Mouse (Mus musculus): ENCODE measurements at regions not wholly inside any gene's neighbourhood (a gene's known extent, or its start where the extent isn't known, plus 50 kb on each side); places are given as distances from the start of the nearest gene placed in this dataset.

DNA sequence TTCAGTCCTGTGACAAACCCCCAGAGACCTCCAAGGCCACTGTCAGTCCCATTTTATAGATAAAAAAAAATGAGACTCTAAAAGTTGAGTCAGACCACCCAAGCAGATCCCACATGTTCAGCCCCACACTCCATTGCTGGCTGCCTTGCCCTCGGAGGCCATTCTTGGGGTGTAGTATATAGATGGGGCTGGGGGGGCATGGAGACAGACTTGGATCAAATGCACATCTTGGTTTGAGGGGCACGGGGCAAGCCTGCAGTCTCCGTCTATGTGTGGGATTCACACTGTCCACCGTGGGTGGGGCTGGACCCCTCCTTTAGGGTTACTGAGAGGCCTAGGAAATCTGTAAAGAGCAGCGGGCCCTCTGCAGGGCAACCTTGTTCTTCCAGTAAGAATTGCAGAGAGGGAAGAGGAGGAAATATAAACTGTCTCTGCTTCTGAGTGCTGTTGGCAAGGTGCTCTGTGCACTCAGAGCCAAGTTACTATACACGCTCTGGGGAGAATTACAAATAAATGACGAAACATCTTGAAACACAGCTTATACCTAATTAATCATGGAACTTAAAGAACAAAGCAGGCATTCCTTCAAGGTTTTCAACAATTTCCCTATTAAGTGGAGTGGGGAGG is 184.4 kb upstream of the Habp2 start:
- DNase-seq (ENCODE audit: low spot score in 2 of 2) = no peak

DNA sequence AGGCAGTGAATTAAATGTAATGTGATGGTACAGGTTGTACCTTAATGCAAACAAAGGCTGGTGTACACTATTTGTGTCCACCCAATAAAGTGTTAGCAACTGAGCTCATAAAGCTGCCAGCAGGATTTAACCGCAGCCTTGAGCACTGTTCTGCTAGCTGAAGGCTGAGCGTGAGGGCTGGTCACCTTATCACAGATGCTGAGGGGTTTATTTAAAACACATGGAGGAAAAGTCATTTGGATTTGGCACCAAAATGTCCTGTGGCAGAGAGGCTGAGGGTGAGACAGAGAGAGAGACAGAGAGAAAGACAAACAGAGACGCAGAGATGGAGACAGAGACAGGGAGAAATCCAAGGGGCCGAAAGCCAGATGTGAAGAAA is 181.9 kb upstream of the Habp2 start:
- DNase-seq (ENCODE audit: low spot score in 2 of 2) = no peak

DNA sequence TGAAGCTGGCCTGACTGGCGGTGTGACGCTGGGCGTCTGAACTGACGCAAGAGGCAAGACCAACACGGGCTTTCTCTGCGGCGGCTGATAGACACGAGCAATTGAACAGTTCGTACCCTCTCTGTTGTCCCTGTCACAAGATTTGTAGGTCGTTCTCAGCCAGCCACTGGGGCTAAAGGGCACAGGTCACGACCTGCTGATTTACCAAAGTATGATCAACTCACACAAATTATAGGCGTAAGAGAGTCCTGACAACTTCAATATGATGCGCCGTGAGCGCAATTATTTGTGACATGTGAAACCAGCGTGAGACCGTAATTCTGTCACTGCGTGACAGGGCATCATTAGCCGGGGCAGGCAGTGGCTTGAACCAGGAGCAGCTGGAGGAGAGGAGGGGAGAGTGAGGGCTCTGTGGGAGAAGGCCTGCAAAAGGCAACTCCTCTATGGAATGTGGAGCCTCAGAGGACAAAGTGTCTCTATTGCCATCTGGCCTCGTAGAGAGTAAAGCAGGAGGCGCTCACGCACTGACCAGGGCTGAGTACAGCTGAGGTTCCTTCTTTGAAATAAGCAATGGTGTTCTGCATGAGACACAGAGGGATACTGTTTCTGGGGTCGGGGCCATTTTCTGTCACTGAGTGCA is 181.4 kb upstream of the Habp2 start:
- DNase-seq (ENCODE audit: low spot score in 2 of 2) = no peak

DNA sequence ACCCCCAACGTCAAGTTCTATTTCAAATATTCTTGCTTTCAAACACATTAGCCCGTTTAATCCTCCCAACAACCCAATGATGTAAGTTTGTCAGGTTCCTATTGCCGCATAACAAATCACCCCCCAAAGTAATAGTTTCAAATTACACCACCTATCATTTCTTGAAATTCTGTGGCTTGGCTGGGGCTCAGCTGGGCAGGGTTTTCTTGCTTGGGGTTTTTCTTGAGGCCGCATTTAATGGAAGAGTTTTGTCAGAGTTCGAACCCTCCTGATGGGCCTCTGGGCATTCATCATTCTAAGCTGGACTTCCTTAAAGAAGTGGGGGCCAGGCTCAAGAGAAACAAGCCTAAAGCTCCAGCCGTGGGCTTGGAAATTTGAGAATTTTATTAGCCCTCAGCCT is 178.1 kb upstream of the Habp2 start:
- no peak for DNase-seq (ENCODE audit: low spot score in 2 of 2)

DNA sequence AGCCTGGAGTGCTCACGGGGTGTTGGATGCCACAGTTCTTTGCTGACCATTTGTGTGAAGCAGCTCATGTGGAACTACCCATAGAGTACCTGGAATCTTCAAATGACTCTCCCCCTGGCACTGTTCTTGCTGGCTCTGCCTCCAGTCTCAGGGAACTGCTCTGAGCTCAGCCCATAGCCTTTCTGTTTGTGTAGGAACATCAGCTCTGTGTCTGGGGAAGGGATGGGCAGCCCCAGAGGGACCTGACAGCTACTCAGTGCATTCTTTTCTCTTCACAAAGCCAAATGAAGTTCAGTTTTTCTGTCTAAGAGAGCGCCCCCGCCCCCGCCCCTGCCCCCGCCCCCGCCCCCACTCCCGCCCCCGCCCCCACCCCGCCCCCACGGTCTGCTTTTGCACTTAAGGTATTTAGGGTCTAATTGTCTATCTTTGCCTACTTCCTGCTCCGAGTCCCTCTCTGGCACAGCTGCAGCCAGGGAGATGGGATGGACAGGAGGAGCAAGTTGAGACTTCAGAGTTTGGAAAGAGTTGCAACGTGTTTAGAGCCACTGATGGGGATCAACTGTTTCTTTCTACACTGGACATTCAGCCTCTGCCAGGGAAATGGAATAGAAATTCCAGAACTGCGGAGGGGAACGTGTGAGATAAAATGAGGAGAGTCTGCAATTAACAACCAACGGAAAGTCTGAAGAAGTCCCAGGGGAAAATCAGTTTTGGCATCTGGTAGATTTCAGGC is 171.2 kb upstream of the Habp2 start:
- DNase-seq (ENCODE audit: low spot score in 2 of 2) = no peak

DNA sequence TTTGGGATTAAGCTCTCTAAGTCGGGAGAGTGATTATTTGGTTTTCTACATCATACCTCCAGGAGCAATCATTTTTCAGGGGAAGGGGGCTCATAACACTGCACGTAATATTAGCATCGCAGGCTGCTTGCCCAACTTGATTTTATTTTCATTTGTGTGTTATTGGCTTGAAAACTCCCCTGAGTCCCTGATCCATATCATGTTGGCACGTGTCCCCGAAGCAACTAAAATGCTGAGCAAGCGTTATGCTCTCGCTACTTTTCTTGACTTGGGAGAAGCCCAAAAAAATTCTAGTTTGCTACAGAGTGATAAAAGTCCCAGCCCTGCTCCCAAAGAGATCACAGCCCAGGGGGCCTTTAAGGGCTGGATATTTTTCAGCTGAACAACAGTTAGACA is 170.7 kb upstream of the Habp2 start:
- no peak for DNase-seq (ENCODE audit: low spot score in 2 of 2)

DNA sequence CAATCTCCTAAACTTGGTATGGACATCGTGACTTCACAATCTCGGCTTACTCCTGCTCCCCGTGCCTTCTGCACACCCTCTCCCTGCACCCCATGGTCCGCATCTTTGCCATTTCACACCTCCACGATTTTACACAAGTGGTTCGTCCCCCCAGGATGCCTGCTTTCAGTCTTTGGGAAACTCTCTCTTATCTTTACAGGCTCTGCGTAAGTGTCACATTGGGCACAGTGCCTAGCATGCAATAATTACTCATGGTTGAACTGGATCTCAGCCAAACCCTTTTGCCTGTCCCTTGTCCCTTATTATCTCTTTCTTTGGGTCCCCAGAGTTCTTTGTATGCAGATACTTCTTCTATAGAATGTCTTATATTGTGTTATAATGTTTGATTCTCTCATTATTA is 166.2 kb upstream of the Habp2 start:
- DNase-seq (ENCODE audit: low spot score in 2 of 2) = no peak

DNA sequence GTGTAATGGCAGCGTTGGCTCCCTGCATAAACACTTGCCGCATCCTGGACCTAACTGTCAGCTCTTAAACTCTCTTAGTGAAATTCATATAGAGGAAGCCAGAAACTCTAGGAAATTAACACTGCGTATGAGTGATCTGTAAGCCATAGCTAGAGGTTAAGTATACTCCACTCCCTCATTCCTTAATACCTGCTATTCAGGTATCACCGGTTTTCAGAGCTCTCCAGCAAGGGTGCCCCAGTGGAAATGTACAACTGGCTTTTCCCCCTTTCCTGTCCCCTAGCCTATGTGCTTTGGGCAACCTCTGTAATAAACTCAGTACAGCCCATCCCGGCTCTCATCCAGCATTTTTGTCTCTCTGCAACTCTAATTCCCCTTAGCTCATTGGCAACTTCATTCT is 164.8 kb upstream of the Habp2 start:
- no peak for DNase-seq (ENCODE audit: low spot score in 2 of 2)

DNA sequence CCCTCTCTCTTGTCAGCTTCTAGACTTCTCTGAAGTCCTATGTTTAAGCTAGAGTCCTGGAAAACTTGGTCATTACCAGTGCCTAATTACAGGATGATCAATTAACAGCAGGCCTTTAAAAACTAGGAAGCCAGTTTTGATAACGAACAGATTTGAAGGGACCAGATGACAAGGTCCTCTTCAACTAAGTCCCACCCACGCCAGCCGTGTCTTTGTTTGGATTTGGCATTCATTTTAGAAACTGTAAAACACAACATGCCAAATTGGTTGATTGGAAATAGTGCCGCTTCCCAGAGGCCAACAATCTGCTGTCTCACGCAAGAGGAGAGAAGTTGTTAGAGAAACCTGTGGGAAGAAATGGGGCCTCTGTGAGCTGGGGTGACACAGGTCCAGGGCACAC is 155.4 kb upstream of the Habp2 start:
- no peak for DNase-seq (ENCODE audit: low spot score in 2 of 2)

DNA sequence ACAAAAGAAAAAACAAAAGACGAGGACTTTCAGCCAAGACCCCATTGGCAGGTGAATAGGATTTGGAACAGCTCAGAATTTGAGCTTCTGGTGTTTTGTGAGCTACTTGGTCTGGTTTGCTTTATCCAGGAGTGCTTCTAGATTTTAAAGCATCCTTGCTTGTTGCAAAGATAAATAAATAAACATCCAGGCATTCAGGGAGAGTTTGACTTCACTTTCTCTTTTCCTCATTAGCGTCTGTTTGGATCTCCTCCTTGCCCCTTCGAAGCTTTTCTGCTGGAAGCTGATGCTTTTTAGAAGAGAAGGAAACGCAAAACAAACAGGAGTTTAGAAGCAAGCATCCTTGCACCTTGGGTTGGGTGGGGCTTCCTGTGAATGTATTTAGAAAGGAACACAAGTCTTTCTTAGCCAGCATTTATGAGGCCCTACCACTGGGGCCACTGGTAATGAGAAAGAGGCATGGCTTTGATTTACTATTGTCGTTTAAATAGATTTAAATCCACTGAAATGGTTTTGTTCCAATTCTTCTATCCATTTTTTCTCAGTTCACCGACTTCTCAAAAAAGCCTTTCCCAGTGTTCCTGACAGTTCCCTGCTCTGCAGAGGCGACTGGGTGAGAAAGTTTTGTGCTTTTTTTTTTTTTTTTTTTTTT is 153.9 kb upstream of the Habp2 start:
- no peak for DNase-seq (ENCODE audit: low spot score in 2 of 2)

DNA sequence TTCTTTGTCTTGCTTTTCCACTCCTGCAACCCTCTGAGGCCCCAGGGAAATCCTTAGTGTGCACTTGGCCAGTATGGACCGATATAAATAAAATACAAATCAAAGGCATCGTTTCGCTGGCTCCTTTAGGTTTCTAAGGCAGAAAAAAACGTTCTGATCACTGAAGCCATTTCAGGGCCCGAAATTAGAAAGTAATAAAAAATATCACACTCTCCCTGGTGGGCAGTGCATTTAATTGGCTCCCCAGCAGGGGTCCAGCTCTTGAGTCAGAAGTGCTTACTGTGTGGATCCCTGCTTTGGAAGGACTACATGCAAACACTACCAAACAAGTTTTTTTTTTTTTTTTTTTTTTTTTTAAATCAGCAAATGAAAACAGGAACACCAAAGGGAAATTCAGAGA is 153.4 kb upstream of the Habp2 start:
- DNase-seq (ENCODE audit: low spot score in 2 of 2) = no peak

DNA sequence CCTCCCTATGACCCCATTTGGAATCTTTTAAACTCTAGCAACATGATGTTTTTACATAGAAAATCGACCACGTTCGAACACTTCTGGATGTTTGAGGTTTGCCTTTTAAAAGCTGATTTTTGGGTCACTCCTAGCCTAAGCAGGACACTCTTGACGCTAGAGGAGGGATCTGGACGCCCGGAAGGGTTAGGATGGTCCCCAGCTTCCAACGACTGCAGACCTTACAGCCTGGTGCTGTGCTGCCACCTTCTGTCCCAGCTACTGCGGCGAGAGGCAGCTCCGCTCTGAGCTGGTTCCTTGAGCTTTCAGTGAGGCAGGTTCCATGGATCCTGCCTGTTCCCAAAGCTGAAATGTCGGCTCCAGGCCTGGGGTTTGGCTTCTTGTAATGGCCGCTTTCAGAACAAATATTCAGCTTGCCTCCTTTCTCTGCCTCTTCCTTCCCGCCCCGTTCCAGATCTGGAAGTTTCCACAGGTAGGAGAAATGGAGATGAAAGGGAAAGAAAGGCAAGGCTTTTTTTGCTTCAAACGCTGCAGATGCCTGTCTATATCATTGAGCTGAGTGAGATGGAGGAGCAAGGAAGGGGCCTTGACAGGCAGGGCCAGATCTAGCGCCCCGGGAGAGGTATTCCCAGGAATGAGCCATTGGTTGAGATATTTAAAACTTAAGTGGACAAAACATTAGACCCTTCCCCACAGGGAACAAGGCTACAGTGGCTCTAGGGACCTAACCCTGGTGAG is 152.7 kb upstream of the Habp2 start:
- peak in 1 of 2 experiments; percentile 3 for DNase-seq (ENCODE audit: low spot score in 2 of 2)

DNA sequence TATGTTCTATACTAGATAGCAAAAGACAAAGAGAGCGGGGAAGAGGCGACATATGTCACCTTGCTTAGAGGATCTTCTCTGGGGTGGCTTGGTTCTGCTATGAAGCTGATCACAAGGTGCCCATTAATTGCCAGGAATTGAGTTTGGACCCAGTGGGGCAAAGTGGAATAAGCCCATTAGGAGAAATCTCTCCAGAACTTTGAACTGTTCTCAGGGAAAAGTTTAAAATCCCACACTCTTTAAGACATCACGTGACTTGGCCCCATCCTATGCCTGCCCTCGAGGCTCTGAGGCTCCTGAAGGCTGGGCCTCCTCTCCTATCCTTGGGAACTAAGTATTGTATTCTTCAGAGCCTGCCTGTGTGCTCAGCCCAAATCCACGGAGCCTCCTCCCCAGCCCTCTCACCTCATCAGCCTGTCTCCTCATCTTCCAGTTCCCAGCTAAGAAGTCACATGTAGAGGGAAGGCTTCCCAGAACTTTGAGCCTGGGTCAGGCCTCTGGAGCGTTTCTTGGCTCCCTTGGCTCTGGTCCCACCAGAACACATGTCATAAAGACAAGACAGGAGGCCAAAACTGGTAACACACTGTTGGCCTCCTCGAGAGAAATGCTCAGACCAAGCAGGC is 151.5 kb upstream of the Habp2 start:
- no peak for DNase-seq (ENCODE audit: low spot score in 2 of 2)

DNA sequence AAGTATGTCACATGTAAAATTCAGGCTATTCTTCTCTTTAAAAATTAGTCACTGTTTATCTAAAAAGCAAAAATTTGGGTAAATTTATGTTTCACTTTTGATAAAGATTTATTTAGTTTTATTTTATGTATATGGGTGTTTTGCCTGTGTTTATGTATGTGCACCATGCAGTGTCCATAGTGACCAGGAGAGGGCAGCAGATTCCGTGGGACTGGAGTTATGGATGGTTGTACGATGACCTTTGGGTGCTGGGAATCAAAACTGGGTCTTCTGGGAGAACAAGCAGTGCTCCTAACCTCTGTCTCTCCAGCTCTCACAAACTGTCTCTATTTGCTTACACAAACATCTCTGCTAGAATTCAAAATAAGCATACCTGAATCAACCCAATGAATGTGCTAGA is 146.4 kb upstream of the Habp2 start:
- no peak for DNase-seq (ENCODE audit: low spot score in 2 of 2)

DNA sequence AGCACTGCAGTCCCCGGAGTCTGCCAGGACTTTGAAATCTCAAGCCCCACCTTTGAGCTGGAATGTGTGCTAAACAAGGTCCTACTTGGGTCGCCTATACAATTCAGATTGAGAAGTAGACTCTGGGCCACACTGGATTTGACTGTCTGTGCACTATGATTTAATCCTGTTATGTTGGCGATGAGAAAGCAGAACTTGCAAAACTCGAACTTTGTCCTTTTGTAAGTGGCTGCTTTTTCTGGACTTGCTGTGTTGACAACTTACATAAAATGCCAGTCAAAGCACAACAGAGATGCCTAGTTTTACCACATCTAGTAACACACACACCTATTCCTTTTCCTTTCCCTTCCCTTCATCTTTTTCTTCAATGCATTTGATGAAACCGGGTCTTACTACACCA is 142.7 kb upstream of the Habp2 start:
- DNase-seq (ENCODE audit: low spot score in 2 of 2) = no peak

DNA sequence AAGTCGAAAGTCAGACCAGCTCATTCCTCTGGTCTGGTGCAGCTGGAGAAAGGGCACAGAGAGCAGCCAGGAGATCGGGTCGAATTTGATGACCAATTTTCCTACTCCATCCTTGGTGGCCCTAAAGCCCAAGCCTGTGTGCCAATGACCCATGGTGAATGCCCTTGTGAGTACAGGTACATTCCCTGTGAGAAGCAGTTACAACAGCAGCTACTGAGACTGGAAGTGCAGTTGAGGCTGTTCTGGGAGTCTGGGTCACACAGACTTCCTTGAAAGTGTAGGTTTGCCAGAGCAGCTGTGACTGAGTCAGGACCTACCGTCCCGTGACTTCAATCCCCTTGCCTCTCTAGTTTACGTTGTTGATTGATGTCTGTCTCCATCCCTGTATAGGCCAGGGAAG is 129.8 kb upstream of the Habp2 start:
- DNase-seq (ENCODE audit: low spot score in 2 of 2) = no peak

DNA sequence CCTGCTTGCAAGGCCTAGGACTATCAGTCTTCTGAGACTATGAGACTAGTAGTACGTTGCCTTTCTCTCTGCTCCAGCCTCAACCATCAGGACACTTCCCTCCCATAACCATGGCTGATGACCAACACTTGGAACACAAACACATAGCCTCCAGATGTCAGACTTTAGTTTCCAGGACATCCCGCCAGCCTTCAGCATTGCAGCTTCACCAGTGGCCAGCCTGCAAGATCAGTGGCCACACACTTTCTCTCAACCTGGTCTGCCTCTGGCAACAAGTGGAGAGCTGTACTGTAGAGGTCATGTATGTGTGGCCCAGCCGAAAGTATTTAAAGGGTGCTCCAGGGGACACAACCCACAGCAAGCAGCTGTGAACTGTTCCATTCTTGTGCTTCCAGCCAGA is 124.8 kb upstream of the Habp2 start:
- DNase-seq (ENCODE audit: low spot score in 2 of 2) = no peak

DNA sequence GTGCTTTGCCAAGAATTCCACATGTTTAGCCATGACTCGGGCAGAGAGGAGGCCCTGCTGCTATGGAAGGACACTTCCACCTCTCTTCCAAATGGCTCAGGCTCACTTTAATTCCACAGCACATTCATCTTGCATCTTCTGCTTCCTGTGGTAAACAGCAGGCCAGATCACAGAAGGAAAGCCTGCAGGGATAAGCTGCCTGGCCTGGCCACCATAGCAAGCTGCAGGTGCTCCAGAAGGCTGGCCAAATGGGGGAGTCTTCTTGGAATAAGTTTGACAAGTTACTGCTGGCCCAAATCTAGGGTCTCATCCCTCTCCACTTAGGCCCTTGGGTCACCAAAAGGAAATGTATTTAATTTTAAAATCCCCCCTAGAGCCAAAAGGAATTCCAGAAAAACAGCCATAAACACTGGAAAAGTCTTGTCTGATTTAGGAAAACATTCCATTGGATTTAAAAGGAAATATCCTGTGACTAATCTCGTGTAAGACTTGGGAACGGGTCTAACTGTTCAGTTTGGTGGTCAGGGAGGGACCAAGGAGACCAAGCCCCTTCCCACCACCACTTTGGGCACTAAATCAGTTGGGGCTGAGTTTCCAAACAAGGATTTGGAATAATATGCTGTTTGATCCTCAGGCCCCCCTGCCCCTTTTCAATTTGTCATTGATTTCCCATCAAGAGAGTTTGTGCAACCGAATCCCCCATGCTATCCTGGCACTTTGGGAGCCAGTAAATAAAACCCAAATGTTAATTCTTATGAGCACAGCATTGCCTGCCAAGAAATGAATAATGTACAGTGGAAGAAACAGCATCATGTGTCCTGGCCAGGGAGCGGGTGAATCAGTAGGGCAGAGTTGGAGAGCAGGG is 117.6 kb upstream of the Habp2 start:
- no peak for DNase-seq (ENCODE audit: low spot score in 2 of 2)

DNA sequence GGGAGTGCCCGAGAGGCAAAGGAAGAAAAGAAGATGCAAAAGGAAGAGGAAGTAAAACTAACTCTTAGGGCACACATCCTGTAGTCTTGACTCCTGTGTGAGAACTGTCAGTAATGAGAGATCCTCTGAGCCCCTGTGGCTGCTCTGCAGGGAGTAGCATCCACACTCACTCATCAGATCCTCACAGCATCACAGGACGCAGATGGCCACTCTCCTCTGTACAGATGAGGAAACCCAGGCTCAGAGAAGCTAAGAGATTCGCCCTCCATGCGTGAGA is 117.0 kb upstream of the Habp2 start:
- no peak for DNase-seq (ENCODE audit: low spot score in 2 of 2)

DNA sequence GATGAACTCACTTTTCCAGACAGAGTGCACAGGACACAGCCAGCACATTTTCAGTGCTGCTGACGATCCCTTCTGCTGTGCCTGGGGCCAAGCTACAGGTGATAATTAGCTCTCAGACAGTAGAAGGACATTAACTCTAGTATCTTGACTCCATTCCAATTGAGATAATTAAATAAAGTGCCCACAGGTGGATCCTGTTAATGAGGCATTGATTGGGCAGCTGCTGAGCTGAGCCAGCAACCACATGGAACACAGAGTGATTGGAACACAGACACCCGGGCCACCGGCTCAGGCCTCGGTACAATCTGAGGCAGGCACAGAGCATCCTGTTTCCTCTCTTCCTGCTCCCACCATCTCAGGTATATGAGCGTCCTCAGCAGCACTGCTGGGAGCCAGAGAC is 114.5 kb upstream of the Habp2 start:
- DNase-seq (ENCODE audit: low spot score in 2 of 2) = no peak

DNA sequence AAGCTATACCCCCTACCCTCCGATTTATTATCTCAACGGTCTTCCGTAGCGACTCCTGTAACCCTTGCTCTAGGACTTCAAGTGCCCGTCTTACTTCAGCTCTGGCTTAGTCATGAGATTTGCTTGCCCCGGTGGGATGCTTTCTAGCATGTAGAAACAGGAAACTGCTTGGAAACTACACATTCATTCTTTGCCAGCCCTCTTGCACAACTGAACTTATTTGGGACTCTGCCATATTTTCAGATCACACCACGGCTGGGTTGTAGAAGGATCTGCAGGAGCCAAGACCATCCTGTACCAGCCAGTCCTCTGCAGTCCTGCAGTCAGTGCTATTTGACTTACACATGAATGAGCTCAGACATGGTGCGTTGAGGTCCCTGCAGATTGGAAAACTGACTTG is 110.9 kb upstream of the Habp2 start:
- no peak for DNase-seq (ENCODE audit: low spot score in 2 of 2)

Data from spleen, postnatal 36 days (tissue).